Mouse (Mus musculus) urinary bladder, postnatal 25 days (tissue): ENCODE data around the gene Foxo4.

ENCODE experiments used
- DNase-seq: peaks from one replicate; pipeline ENCODE4 v3.0.0; 2022; ENCODE audit warnings: low spot score

The Foxo4 gene

DNA sequence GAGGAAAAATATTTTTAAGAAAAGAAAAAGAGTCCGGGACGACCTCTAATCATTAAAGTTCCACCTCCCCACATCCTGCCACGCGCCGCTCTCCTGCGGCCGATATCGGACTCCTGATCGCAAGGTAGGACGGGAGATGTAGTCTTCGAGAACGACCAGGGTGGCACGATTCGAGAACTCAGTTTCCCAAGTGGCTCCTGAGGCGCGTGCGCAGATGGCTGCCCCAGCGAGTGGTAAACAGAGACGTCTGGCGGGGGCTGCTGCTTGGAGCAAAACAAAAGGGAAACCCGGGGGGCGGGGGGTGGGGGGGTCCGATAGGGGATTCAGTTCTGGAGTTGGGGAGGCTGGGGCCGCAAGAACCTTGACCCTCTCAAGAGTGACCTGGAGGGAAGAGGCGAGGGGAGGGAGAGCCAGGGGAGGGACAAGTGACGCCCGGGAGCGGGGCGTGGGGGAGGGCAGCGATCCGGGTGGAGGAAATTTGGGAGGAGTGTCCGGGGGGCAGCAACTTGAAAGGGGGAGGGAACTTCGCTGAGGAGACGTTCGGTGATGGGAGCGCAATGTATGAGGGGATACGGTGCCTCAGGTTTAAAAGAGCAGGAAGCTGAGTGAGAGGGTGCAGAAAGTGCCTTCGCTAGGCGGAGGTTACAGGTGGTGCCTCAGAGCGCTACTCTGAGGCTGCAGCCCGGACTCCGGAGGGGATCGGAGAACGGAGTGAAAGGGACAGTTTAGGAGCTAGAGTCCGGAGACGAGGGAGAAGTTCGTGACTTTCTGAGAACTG, at the start of gene Foxo4:
Foxo4 (plus strand) TSS at position 577 of the 778 bp plus-strand sequence.
- peak; percentile 68 for DNase-seq

DNA sequence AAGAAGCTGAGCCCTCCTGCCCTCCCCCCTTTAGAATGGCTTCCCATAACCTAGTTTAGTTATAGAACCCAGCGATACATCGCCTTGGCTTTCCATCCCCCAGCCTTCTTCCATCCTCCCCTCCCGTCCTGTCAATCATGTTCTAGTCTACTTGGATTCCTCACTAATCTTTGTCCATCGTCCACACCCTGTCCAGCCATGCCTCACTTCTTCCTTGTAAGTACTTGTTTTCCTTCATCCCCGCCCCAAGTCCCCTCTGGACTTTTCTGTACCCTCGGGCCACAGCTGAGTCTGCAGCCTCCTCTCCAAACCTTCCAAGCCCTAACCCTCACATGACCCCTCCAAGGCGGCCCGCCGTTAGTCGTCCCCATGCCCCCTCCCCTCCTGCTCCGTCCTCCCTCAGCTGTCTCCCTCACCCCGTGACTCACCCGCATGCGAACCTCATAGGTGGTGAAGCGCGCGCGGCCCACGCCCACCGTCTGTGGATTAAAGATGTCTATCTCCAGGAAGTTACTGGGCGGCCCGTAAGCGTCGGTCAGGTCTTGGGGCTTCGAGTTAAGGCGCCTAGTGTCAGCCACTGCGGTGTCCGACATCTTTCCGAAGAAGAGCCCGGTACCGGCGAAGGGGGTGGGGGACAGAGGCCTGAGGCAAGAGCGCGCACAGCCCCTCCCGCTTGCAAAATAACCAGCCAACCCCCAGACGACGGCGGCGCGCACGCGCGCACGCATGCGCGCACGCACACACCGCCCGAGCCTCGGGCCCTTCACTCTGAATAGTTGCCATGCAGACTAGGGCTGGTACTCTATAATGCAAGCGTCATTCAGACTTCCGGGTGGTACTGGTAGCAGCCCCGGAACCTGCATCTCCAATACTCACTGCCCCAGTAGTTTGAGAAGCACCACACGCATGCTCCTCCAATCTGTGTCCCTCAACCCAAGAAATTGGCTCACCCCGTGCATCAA, 32.2 kb upstream of the Foxo4 start, which contains the start of gene Snx12:
Snx12 (minus strand) TSS at position 730 of the 962 bp plus-strand sequence.
- peak; percentile 69 for DNase-seq

DNA sequence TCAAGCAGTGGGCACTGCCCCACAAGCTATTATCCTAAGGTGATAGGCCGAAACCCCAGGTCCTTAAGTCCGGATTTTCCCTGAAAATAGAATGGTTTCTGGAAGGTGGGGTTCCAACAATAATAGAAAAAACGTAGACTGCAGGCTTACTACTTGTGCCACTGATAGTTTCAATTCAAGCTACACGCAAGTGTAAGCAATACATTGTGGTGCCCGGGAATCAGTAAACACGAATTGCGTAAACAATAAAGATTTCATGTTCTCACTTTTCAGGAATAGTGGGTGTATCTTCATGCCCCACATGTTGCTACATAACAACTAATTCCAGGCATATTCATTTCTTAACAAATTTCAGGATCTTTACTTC, 31.5 kb upstream of the Foxo4 start:
- DNase-seq, result no peak

DNA sequence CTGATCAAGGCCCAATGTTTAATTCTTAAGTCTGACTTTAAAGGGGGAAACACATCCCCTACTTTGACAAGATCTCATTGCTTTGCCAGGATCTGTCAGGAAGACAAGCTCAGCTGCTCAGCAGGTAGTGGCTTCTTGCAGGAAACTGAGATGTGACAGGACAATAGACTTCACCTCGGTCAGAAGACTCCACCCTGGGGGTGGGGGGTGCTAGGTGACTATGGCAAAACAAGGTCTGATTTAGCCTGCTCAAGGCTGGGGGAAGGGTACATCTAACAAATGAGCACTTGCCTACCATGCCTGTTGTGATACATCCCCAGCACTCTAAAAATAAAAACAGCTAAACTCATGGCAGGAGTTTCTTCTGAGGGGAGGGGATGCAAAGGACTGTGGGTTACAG, 9.3 kb upstream of the Foxo4 start:
- DNase-seq, result no peak

DNA sequence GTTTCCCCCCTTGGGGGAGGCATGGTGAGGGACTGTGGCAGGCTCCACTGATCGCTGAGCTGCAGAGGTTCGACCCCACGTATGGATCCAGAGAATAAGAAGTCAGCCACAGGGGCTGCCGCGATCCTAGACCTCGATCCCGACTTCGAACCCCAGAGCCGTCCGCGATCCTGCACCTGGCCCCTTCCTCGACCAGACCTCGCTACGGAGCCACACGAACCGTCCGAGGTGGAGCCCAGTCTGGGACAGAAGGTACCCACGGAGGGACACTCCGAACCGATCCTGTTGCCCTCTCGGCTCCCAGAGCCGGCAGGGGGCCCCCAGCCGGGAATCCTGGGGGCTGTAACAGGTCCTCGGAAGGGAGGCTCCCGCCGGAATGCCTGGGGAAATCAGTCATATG, 412 bp downstream of the Foxo4 start:
- DNase-seq, result no peak

DNA sequence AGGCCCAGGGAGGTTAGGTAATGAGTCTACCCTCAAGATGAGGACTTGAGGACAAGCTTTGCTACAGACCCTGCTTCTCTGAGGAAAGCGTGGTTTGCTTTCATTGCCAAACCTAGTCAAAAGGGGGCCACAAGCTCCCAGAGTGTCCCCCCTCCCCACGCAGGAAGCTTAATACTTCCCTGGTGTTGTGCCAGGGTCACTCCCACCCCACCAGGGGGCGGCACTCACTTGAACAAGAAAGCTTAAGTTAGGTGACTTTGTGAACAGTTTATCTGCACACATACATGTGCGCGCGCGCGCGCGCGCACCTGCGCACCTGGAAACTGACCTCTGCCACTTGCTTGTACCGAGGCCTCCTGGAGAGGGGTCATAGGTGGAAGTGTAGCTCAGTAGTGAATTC, 2.3 kb downstream of the Foxo4 start:
- DNase-seq, result no peak

DNA sequence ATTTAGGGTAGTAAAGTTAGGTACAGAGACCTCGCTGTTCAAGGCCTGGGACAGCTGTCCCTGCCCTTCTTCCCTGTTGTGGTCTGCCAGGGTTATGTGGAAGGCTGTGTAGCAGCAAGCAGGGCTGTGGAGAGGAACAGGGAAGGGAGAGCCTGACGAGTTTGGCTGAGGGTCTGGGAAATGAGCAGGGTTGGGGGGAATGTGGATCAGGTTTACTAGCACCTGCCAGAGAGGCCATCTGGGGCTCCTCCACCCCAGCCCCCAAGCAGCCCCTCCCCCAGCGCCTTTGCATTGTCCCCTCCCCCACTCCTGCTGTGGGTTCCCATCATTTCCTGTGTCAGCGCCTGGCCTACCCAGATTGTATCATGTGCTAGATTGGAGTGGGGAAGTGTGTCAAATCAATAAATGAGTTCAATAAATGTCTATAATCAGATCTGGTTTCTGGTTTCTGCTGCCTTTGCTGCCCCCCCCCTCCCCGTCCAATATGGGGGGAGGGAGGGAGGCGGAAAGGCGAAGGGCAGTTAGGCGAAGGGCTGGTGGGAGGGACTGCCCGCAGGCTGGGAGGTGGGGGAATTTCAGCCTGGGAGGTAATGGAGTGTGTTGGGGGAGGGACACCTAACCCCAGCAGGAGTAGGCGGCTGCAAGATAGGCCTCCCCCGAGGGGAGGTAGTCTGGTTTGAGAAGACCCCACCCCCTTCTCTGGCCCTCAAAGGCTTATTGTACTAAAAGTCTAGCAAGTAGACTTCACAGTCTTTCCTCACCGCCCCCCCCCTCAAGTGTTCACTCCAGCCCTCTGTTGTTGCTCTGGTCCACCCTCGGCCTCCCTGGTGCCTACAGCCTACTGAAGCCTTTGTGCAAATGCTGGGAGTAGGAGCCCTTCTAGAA, 6.4 kb downstream of the Foxo4 start:
- no peak for DNase-seq

DNA sequence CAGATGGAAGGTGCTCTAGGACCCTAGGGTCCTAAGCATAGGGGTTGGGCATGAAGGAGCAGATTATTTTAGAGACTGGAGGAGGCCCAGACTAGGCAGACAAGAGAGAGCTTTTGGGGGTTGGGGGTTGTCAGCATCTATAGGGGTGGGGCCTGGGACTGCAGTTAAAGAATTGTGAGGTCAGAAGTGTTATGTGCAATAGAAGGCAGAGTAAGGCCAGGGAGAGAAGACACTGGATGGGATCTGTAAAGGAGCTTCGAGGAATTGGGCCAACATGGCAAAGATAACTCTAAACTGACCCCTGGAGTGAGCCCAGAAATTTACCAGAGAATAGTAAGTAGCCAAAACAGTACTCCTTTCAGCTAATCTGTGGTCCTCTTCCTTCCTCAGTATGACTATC, 9.6 kb downstream of the Foxo4 start, which contains the start of gene Gm614:
Gm614 (minus strand) TSS at position 101 of the 400 bp plus-strand sequence.
- no peak for DNase-seq

DNA sequence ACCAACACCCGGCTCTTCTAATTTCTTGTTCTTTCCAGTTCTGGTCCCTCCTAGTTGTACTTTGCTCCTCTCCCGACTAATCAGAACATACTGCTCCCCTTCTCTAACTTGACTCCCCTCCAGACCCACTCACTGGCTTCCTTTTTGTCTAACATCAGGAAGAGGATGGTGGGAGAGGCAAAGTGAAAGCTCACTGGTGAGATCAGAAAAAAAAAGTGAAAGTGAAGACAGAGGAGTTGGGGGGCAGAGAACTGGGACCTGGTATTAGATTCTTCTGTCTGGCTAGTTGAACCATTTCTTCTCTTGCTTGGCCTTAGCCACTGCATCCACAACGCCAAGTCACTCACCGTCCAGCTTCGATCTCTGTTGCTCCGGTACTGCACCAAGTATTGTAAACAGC, 12.3 kb downstream of the Foxo4 start:
- DNase-seq, result no peak

DNA sequence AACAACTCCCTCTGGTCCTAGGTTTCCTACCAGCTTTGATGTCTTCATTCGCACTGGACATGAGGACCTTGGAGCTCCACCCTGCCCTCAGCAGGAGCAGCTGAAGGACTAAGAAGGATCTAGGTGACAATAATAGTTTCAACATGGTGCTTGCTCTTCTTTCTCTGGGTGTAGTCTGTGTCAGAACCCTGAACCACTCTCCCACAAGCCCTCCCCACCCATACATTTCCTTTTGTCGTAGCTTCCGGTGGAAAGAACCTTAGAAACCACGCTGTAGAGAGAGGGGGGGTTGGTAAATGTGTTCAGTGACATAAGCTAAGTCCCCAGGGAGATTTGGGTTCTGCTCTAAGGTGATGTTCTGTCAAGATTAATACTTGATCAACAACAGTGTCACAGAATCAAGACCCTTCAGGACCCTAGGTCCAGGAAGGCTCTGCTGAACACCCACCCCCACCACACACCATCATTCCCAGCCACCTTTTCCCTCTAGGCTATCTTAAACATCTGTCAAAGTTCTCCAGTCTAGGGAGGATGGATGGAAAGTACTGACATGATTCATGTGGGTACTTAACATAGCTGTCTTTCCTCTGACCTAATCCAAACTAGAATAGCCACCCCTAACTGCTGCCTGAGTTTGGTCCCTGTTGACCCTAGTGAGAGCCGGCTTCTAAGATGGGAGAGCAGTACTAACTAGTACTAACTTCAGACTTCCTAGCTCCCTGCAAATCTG, 13.9 kb downstream of the Foxo4 start, which contains the start of gene Il2rg:
Il2rg (minus strand) TSS at position 231 of the 730 bp plus-strand sequence.
- DNase-seq, result no peak

DNA sequence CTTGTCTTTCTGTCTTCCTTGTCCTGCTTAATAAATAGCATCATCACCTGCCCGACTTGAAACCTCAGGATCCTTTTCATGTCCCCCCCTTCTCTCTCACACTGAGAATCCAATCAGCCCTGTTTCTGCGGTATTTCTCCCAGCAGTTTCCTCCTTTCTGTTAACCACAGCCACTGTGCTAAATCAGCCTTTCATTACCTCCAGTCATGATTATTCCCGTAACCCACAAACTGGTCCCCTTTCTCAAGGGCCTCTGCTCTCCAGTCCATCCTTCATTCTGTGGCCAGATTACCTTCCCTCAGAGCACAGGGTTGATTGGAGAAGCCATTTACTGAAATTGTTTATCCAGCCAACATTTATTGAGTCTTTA, 14.4 kb downstream of the Foxo4 start, which contains the start of gene Gm20489:
Gm20489 (minus strand) TSS at position 269 of the 370 bp plus-strand sequence.
- DNase-seq, result no peak

DNA sequence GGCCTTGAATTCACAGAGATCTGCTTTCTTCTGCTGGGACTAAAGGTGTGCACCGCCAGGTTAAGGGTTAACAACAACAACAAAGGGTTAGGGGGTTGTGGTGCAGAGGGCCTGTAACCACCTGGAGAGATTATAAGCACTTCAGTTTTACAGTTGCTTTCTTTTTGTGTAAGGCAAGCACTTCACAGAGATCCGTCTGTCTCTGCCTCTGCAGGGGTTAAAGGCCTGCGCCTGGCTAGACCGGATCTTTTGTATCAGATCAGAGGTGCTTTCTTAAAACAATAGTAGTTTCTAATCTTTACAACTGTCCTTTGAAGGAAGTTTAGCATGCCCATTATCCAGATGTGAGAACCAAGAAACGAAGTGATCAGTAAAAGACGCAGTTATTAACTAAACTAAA, 19.1 kb downstream of the Foxo4 start:
- no peak for DNase-seq

DNA sequence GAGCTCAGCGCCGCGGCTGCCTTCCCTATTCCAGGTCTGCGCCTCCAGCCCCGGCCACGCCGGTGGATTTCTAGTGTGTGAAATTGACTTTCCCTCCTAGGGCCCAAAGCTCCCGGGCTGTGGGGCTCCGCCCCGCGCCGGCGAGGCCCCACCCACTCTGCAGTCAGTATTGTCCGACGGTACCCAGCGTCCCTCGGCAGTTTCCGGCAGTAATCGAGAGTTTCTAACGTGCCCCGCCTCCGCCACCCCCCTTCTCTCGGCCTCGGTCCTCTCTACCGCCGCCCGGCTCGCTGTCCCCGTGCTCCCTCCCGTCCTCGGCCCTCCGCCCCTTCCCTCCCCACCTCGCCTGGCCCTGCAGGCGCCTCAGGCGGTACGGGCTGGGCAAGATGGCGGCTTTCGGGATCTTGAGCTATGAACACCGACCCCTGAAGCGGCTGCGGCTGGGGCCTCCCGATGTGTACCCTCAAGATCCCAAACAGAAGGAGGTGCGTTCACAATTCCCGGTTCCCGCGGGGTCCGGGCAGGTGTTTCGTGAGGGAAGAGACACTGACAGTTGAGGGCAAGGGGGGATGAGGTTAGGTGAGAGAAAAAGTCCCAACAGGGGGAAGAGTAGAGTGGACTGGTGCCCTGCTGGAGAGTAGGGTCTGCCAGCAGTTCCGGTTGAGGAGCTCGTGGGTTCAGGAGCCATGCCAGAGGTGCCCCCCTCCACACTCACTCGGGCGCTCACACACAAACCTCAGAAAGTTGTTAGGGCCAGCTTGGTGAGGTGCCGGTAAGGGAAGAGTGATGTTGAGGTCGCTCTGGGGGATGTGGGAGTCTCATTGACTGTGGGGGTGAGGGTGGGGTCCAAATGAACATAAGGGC, 19.8 kb downstream of the Foxo4 start, which contains the start of gene Med12:
Med12 (plus strand) TSS at position 156 of the 864 bp plus-strand sequence.
- DNase-seq, result peak; percentile 74

DNA sequence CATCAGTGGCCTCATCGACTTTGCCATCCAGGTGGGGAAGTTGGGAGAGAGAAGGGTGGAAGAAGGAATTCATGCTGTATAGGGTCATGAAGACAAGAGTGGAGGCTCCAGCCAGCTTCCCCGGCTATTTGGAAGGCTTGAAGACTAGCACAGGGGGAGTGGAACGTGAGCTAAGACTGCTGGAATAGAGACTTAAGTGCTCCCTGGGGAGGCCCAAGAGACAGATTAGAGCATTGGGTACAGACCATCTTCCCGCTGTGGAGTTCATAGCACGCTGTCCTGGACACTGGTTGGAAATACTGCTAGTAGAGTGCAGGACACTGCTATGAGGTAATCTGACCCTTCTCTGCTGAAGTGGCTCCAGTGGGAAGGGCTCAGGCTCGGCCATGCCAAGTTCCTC, 28.5 kb downstream of the Foxo4 start:
- DNase-seq, result no peak

DNA sequence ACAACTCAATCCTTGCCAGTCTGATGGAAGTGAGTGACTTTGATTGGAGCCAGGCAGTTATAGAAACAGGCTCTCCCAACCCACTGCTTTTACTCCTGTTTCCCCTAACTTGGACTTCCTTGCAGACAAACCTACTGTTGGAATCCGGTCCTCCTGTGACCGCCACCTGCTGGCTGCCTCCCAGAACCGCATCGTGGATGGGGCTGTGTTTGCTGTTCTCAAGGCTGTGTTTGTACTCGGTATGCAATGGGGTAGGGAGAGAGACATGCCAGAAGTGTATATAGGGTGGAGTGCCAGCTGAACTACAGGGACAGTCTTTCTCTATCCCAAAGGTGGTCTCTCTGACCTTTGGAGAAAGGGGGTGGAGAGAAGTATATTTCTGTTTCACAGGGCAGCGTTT, 31.2 kb downstream of the Foxo4 start:
- DNase-seq, result peak; percentile 41

DNA sequence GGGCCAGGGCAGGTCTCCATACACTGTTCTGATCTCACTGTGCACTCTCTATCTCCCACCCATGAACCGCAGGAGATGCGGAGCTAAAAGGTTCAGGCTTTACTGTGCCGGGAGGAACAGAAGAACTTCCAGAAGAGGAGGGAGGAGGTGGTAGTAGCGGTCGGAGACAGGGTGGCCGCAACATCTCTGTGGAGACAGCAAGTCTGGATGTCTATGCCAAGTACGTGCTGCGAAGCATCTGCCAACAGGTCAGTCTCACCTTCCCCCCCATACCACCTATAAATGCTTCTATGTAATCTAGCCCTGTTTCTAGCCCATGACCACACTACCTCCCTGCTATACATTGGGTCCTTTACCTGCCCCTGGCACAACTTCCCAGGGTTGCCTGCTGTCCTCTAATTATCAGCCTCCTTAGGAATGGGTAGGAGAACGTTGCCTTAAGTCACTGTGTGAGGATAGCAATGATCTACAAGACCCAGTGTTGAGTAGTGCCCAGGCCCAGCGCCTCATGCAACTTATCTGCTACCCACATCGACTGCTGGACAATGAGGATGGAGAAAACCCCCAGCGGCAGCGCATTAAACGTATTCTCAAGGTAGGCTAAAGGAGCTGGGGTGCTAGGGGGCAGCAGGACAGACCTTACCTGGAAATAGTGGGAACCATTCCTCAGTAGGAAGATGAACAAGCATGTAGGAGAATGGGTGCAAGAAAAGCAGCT, 31.8 kb downstream of the Foxo4 start:
- DNase-seq, result no peak

DNA sequence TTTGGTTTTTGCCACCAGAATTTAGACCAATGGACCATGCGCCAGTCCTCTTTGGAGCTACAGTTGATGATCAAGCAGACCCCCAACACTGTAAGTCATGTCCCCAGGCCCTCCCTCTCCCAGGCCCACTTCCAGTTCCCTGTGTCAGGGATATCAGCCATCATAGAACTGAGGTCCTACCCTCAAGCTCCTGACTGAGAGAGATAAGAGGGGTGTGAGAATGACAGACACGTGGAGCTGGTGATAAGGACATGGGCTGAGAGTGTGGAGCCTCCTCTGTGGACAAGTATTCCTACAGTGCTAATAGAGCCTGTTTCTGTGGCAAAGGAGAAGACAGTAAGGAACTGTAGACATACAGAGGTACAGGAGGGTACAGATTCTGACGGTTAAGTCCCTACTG, 33.2 kb downstream of the Foxo4 start:
- no peak for DNase-seq

DNA sequence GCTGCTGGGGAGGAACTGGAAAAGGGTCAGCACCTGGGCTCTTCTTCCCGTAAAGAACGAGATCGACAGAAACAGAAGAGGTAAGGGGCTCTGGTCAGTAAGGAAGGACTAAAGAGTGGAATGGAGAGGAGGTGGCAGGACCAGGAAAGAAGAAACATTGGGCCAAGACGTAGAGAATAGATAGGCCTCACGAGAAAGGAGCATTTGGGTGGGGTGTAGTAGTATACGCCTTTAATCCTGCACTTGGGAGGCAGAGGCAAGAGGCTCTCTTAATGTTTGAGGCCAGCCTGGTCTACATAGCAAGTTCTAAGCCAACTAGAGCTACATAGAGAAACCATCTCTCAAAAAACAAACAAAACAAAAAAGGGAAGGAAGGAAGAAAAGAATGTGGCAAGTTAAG, 34.1 kb downstream of the Foxo4 start:
- DNase-seq, result no peak

DNA sequence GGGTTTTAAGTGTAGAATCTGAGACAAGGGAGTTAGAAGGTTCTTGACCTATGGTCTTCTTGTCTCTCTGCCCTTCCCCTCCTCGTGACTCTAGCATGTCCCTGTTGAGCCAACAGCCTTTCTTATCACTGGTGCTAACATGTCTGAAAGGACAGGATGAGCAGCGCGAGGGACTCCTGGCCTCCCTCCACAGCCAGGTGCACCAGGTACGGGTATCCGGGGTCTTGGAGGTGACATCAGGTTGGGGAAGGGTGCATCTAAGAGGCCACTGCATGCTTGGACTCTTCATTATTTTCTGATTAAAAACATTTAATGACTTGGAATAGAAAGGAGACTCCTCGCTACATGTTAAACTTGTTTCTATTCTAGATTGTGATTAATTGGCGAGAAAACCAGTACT, 34.7 kb downstream of the Foxo4 start:
- no peak for DNase-seq
